Mouse (Mus musculus) heart, adult 2 months (tissue): ENCODE data around the gene Armh2.

Experiments
- CTCF ChIP-seq: fragments of 200-600 bp; IDR thresholded peaks from 2 replicates; pipeline ENCODE4 v1.8.1; 2022; ENCODE audit warnings: antibody characterized with exemption, mild to moderate bottlenecking, moderate library complexity
- EP300 ChIP-seq: fragments of 200-500 bp; IDR thresholded peaks from 2 replicates; pipeline ENCODE4 v1.6.1; 2011; ENCODE audit warnings: low read depth, low read length, control low read depth; ENCODE audit not compliant: insufficient read depth
- POLR2A ChIP-seq: fragments of 200-500 bp; IDR thresholded peaks from 2 replicates; pipeline ENCODE4 v1.6.1; 2011; ENCODE audit warnings: mild to moderate bottlenecking, low read depth, low read length, control low read depth; ENCODE audit not compliant: insufficient read depth

- TF ChIP-seq CTCF (no peak), POLR2A (no peak), EP300 (no peak)
Observed at GRCm38 (mm10) chr13:24759451-24759850, 18.4 kb downstream of the Armh2 start.
